Mouse (Mus musculus) testis, postnatal 10 days (tissue): ENCODE results near the gene Lpxn.

Experiments
- DNase-seq: peaks from one replicate; pipeline ENCODE4 v3.0.0; 2021; ENCODE audit warnings: low spot score

The Lpxn gene

GRCm38 (mm10) chr19:12805730-12806129 is 9.7 kb downstream of the Lpxn start:
- no peak for DNase-seq

- DNase-seq = no peak
These were observed 10.2 kb downstream of the Lpxn start for GRCm38 (mm10) chr19:12806214-12806613.

DNA sequence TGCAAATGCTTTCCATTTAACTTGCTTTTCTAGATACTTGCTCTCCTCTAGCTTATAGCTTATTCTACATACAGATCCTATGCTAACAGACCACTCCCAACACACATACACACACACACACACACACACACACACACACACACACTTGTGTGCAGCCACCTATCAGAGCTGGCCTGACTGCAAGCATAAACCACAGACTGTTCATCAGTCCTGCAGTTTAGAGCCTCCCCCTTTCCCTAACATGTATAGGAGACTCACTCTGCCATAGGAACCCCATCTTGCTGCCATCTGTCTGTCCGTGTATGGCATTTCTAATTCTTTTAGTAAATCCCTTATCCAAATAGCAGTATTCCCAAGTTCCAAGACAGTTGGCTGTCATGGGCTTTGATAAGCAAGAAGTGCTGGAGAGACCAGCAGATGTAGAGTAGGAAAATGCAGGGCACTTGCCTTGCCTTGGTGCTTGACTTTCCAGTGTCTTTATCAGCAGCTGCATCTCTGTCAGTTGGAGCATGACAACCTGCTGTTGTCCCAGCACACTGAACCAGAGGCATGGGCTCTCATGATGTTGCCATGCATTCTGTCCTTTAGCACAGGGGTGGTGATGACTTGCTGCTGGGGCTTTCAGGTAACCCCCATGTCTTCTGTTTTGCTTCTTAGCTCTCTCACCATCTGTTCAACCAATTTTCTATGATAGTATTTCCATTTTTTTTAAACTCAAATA is 16.8 kb downstream of the Lpxn start:
- no peak for DNase-seq

GRCm38 (mm10) chr19:12813883-12814282 is 17.9 kb downstream of the Lpxn start:
- DNase-seq = no peak

DNA sequence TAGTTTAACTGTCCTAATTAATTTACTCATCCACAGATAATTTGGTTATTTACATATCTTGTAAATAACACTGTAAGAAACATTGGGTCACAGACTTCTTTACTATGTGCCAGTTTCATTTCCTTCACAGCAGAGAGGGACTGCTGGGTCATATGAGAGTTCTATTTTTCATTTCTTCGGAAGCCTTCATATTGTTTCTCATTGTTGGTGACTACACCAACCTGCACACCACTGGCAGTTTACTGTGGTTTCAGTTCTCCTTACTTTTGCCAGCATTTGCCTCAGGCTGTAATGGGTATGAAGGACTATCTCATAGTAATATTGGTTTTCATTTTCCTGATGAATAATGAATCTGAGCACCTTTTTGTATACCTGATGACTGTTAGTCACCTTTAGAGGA is 22.5 kb downstream of the Lpxn start:
- DNase-seq = no peak

DNA sequence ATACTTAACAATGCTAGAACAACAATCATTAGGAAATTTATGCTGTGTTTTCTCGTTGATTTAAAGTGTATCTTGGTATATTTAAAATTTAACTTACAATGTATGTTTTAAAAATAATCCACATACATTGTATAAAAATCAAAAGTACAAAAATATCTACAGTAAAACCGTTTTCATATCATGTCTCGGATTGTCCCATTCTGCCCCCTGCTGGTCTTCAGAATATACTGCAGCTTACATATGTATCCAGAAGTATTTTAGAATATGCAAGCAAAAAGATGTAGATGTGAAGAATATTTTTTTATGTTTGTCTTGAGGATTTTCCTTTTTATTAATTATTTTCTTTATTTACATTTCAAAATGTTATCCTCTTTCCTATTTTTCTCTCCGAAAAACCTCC is 24.4 kb downstream of the Lpxn start:
- no peak for DNase-seq

DNA sequence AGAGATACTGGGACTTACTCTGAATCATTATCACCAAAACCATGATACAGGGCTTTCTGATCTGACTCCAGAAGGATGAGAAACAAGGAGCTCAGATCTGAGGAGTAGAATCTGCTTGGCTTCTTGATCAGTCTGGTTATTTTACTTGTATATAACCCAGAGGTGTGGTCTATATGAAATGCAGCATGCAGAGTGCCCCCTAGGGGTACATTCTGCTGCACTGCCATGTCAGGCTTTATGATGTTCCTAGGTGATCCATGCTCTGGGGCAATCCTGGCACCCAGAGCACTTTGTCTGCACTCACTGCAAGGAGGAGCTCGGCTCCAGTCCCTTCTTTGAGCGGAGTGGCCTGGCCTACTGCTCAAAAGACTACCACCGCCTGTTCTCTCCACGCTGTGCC is 28.6 kb downstream of the Lpxn start:
- no peak for DNase-seq

DNA sequence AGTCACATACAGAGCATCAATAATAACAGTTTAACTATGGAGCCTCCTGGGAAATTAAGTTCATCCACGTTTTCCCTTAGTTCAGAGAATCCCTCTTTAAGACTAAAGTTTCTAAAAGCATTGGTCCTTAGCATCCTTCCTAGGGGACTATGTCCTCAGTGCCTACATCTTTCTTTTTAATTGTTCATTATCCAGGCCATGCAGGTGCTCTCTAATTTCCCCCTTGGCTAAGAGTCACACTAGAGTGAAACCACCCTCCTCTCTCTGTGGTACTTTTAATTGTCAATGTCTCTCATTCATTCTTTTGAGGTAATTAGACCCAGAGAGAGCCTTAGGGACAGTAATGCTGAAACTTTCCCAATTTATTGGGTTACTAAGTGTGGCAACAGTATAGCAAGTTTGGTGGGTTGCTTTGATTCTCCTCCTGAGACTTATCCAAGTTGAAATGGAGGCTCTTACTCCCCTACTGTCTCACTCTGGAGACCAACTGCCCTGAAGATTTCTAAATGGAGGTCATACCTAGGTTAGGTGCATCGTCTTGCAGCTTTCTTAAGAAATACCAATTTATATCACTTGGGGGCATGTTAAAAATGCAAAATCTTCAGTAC is 34.9 kb downstream of the Lpxn start:
- DNase-seq = no peak

GRCm38 (mm10) chr19:12831559-12831958 is 35.6 kb downstream of the Lpxn start:
- DNase-seq = no peak

GRCm38 (mm10) chr19:12833625-12834024 is 37.6 kb downstream of the Lpxn start:
- DNase-seq = no peak

- DNase-seq = no peak
These were observed 42.5 kb downstream of the Lpxn start for GRCm38 (mm10) chr19:12838507-12838906.

- DNase-seq = no peak
These were observed 50.4 kb downstream of the Lpxn start, which contains the start of gene Gm5244 for GRCm38 (mm10) chr19:12846382-12846781. Gene Gm5244, plus strand, starts transcription at chr19:12846682.

- DNase-seq = no peak
These were observed 61.0 kb downstream of the Lpxn start, which contains the start of gene Olfr1444 for GRCm38 (mm10) chr19:12856983-12857382. Gene Olfr1444, plus strand, starts transcription at chr19:12857283.
